Mouse (Mus musculus) T-cell, adult 66 days (primary cell): ENCODE data around the gene Gm9758. TPM values are rescaled to one million over a fixed set of nuclear protein-coding genes. Genes with fewer than 3 reads are reported as not detected.

Experiments
- total RNA-seq, 2 experiments: library from RNA; stranded (reverse); gene quantifications; 3 replicates in 1 of 2; 4 replicates in 1 of 2; pipeline ENCODE4 v1.2.4; 2023

Gm9758 gene
- total RNA-seq: not detected

GRCm38 (mm10) chr5:14914799-14915198 lies at the start of gene Gm9758:
Gene Gm9758, minus strand, starts transcription at chr5:14914899.

DNA sequence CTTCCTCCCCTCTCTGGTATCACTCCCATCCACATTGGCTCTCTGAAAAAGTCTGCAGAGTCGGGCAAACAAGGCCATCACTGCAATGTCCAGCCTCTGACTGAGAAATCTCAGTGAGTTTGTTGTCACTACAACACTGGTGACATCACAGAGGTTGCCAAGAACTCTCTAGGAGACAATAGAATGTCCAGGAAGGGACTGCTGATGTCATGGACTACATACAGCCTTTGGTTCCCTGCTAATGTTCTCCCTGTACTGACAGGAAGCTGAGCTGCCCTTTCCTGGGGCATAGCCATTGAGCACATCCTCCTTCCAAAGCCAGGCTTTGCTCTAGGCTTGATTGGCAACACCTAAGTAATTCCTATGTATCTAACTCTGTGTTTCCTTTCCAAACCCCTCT lies 23.6 kb upstream of the Gm9758 start, which contains the start of gene Speer4e:
Speer4e (minus strand) TSS at position 101 of the 400 bp plus-strand sequence.

Other genes with a start within 250 kb of the Gm9758 start
- not detected for gene Speer4e, start 23.5 kb upstream of the Gm9758 start, total RNA-seq
- not detected for gene Gm10354, start 64.0 kb upstream of the Gm9758 start, total RNA-seq
- not detected for gene Gm17019, start 118.1 kb upstream of the Gm9758 start, total RNA-seq